Mouse (Mus musculus): ENCODE measurements around the gene Wdr82. TPM values are rescaled to one million over a fixed set of nuclear protein-coding genes. Genes with fewer than 3 reads are reported as not detected.

The Wdr82 gene
- polyA plus RNA-seq, 2 experiments = 6.5 to 24.5 TPM

DNA sequence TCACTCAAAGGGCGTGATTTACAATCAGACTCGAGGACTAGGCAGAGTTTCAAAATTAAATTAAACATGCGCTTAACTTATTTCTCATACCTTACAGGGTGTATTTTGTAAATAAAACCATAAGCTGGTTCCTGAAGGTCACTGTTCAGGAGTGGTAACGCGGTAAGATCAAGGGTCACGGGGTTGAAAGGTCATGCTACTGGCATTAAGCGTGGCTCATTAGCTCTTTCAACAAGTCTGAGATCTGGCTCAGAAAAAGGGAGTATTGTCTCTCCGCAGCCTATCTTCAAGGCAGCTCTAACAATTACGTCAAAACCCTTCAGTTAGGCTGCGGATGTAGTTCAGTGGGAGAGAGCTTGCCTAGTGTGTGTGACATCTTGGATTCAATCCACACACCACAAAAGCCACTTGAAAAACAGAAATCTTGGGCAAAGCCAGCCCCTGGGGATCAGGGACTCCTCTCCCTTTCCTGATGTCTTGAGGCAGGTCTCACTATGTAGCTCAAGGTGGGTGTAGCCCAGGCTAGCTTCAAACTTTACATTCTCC, 33.0 kb upstream of the Wdr82 start:
- no peak for DNase-seq (ENCODE audit: low read depth in 3 of 3, low spot score in 3 of 3)
- Histone ChIP-seq H3K9ac (replicated peaks) (no peak overlapping the region), H3K36me3 (replicated peaks; ENCODE audit: control insufficient read depth, insufficient read depth, low read depth) (no peaks in the 10 kb centered on the region), H3K9me3 (ENCODE audit: control insufficient read depth, low read length) (no peaks in the 10 kb centered on the region), H3K4me2 (ENCODE audit: low read depth) (no peak overlapping the region), H3K27me3 (ENCODE audit: control insufficient read depth, insufficient read depth, low read length) (no peaks in the 10 kb centered on the region), H3K4me1 (replicated peaks; ENCODE audit: control insufficient read depth in 2 of 2, insufficient read depth in 2 of 2, low read length in 1 of 2) (no peaks in the 10 kb centered on the region), H3K27ac (no peak overlapping the region), H3K4me3 (ENCODE audit: insufficient read depth in 1 of 2, low read depth in 2 of 2, low read length in 2 of 2) (no peak overlapping the region)
- 69% methylated on average over 10 of the region's 10 CpGs for WGBS (ENCODE audit: insufficient replicate concordance)
- no peak for TF ChIP-seq EP300 (IDR thresholded peaks at IDR 0.05; ENCODE audit: low read depth)
- TF ChIP-seq CTCF (IDR thresholded peaks at IDR 0.05; ENCODE audit: low read depth) = no peak
- no peak for ATAC-seq (ENCODE audit: insufficient read depth)

GRCm38 (mm10) chr9:106139763-106140162, 31.0 kb upstream of the Wdr82 start:
- Histone ChIP-seq H3K27ac (no peak overlapping the region), H3K9me3 (ENCODE audit: control insufficient read depth, low read length) (no peaks in the 10 kb centered on the region), H3K9ac (replicated peaks) (no peak overlapping the region), H3K27me3 (ENCODE audit: control insufficient read depth, insufficient read depth, low read length) (no peaks in the 10 kb centered on the region), H3K4me3 (ENCODE audit: insufficient read depth in 1 of 2, low read depth in 2 of 2, low read length in 2 of 2) (no peak overlapping the region), H3K36me3 (replicated peaks; ENCODE audit: control insufficient read depth, insufficient read depth, low read depth) (no peaks in the 10 kb centered on the region), H3K4me1 (replicated peaks; ENCODE audit: control insufficient read depth in 2 of 2, insufficient read depth in 2 of 2, low read length in 1 of 2) (no peaks in the 10 kb centered on the region), H3K4me2 (ENCODE audit: low read depth) (no peak overlapping the region)
- WGBS (ENCODE audit: insufficient replicate concordance) = 59% methylated on average over 10 of the region's 10 CpGs
- ATAC-seq (ENCODE audit: insufficient read depth) (no peak), DNase-seq (ENCODE audit: low read depth in 3 of 3, low spot score in 3 of 3) (no peak)
- TF ChIP-seq EP300 (IDR thresholded peaks at IDR 0.05; ENCODE audit: low read depth) (no peak), CTCF (IDR thresholded peaks at IDR 0.05; ENCODE audit: low read depth) (no peak)

DNA sequence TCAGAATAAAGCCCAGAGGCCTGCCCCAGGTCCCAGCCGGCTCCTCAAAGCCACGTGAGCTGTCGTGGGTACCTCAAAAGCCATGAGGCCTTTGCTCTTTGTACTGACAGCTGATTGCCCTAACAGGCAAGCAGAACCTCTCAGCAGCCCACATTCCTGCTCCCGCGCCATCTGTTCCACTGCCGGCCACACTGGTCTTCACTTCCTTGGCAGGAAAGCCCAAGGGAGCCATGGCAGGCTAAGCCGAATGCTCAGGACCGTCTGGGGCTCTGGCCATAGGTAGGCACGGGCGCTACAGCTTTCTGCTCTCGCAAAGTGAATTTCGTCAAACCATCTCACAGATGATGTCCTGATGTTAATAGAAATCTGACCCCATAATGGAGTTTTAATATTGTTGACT, 28.8 kb upstream of the Wdr82 start:
- Histone ChIP-seq H3K27me3 (ENCODE audit: control insufficient read depth, insufficient read depth, low read length) (peaks cover under 1% of the 10 kb centered on the region; the same call in 1 of the 2 replicates), H3K9ac (replicated peaks) (no peak overlapping the region), H3K4me2 (ENCODE audit: low read depth) (no peak overlapping the region), H3K27ac (no peak overlapping the region), H3K36me3 (replicated peaks; ENCODE audit: control insufficient read depth, insufficient read depth, low read depth) (no peaks in the 10 kb centered on the region), H3K4me3 (ENCODE audit: insufficient read depth in 1 of 2, low read depth in 2 of 2, low read length in 2 of 2) (no peak overlapping the region), H3K9me3 (ENCODE audit: control insufficient read depth, low read length) (no peaks in the 10 kb centered on the region), H3K4me1 (replicated peaks; ENCODE audit: control insufficient read depth in 2 of 2, insufficient read depth in 2 of 2, low read length in 1 of 2) (no peaks in the 10 kb centered on the region)
- no peak for ATAC-seq (ENCODE audit: insufficient read depth)
- no peak for TF ChIP-seq EP300 (IDR thresholded peaks at IDR 0.05; ENCODE audit: low read depth)
- no peak for TF ChIP-seq CTCF (IDR thresholded peaks at IDR 0.05; ENCODE audit: low read depth)
- DNase-seq (ENCODE audit: low read depth in 3 of 3, low spot score in 3 of 3) = no peak
- WGBS (ENCODE audit: insufficient replicate concordance) = 59% methylated on average over 12 of the region's 12 CpGs

DNA sequence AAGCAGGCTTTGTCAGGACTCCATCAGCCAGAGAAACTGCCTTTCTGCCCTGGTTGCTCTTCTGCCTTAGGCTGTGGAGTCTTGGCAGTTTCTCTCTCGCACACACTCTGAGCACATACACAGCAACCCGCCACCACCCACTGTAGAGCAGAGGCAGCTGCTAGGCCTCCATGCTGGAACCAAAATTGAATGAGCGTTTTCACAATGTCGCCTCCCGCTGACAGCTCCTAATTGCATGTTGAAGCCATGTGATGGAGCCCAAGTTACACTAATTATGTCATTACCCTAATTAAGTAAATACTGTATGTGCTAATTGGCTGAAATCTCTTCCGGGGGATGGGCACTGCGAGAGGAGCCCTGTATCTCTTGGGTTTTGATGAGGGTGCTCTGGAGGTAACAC, 26.6 kb upstream of the Wdr82 start:
- no peak for TF ChIP-seq CTCF (IDR thresholded peaks at IDR 0.05; ENCODE audit: low read depth)
- no peak for TF ChIP-seq EP300 (IDR thresholded peaks at IDR 0.05; ENCODE audit: low read depth)
- Histone ChIP-seq H3K4me3 (ENCODE audit: insufficient read depth in 1 of 2, low read depth in 2 of 2, low read length in 2 of 2) (no peak overlapping the region), H3K9ac (replicated peaks) (no peak overlapping the region), H3K36me3 (replicated peaks; ENCODE audit: control insufficient read depth, insufficient read depth, low read depth) (no peaks in the 10 kb centered on the region), H3K4me1 (replicated peaks; ENCODE audit: control insufficient read depth in 2 of 2, insufficient read depth in 2 of 2, low read length in 1 of 2) (no peaks in the 10 kb centered on the region), H3K4me2 (ENCODE audit: low read depth) (no peak overlapping the region), H3K27ac (no peak overlapping the region), H3K27me3 (ENCODE audit: control insufficient read depth, insufficient read depth, low read length) (peaks cover 23% of the 10 kb centered on the region), H3K9me3 (ENCODE audit: control insufficient read depth, low read length) (no peaks in the 10 kb centered on the region)
- 57% methylated on average over 7 of the region's 7 CpGs for WGBS (ENCODE audit: insufficient replicate concordance)
- ATAC-seq (ENCODE audit: insufficient read depth) (no peak), DNase-seq (ENCODE audit: low read depth in 3 of 3, low spot score in 3 of 3) (no peak)

DNA sequence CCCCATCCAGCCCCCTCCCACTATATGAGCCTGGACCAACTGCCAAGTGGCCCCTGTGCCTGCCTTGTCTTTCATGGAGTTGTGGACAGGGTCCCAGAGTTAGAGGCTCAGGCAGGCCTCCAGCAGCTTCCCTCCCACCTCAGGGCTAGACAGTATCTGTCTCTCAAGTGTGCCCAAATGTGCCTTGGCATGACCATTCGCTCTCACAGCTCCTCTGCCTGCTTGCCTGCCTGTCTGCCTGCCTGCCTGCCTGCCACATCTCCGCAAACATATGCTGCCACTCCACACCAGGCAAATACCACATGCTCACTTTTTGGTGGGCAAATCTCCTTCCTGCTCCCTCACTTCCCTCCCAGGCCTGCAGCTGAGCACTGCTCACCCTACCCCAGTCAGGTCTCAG, 25.1 kb upstream of the Wdr82 start:
- no peak for ATAC-seq (ENCODE audit: insufficient read depth)
- no peak for DNase-seq (ENCODE audit: low read depth in 3 of 3, low spot score in 3 of 3)

More for the DNA sequence above, 25.1 kb upstream of the Wdr82 start:
- 53% methylated on average over 2 of the region's 2 CpGs for WGBS (ENCODE audit: insufficient replicate concordance)
- Histone ChIP-seq H3K27ac (no peak overlapping the region), H3K9ac (replicated peaks) (no peak overlapping the region), H3K4me2 (ENCODE audit: low read depth) (no peak overlapping the region), H3K4me1 (replicated peaks; ENCODE audit: control insufficient read depth in 2 of 2, insufficient read depth in 2 of 2, low read length in 1 of 2) (no peaks in the 10 kb centered on the region), H3K36me3 (replicated peaks; ENCODE audit: control insufficient read depth, insufficient read depth, low read depth) (no peaks in the 10 kb centered on the region), H3K27me3 (ENCODE audit: control insufficient read depth, insufficient read depth, low read length) (peaks cover 37% of the 10 kb centered on the region), H3K4me3 (ENCODE audit: insufficient read depth in 1 of 2, low read depth in 2 of 2, low read length in 2 of 2) (no peak overlapping the region), H3K9me3 (ENCODE audit: control insufficient read depth, low read length) (no peaks in the 10 kb centered on the region)
- TF ChIP-seq CTCF (IDR thresholded peaks at IDR 0.05; ENCODE audit: low read depth) = no peak
- no peak for TF ChIP-seq EP300 (IDR thresholded peaks at IDR 0.05; ENCODE audit: low read depth)
